In genomic region chr5:139460384-139461067, GRCm38 (mm10) we compare ENCODE assay signal across 7 mouse cellular contexts. TPM values are rescaled to one million over a fixed set of nuclear protein-coding genes. Genes with fewer than 3 reads are reported as not detected.
DNase-seq lines count a peak whose midpoint lies in the region; ATAC-seq lines count a peak whose summit lies in the region.

TSS of gene 3110082I17Rik (minus strand) at chr5:139460527.

- peaks cover 8% of the 10 kb centered on the region for H3K4me1 ChIP-seq in intestine, embryonic 15.5 days (replicated peaks)
- H3K4me1 ChIP-seq in midbrain, embryonic 10.5 days = peaks cover 21% of the 10 kb centered on the region

- ATAC-seq in intestine, embryonic 15.5 days = peak; percentile 99

- intact Hi-C loops in gastrocnemius, postnatal 36 days (cut with DNase I) = loop anchor here (5.0 kb wide), 1 partner anchor 98 kb away; no protein-coding TSS in a partner anchor
- intact Hi-C loops in left cerebral cortex, postnatal 25 days (cut with DNase I) = loop anchor here (1.0 kb wide), 1 partner anchor 24 kb away; the partner anchor contains the start of gene Zfand2a

- no peaks in the 10 kb centered on the region for H3K27me3 ChIP-seq in intestine, embryonic 15.5 days (replicated peaks)
- H3K27me3 ChIP-seq in midbrain, embryonic 10.5 days (ENCODE audit: low read depth, poor library complexity, severe bottlenecking) = no peaks in the 10 kb centered on the region

- H3K9ac ChIP-seq in intestine, embryonic 15.5 days = peak within 1 kb of the TSS; percentile 61

- peak within 1 kb of the TSS; percentile 73 for H3K4me3 ChIP-seq in intestine, embryonic 15.5 days (replicated peaks)
- peak within 1 kb of the TSS; percentile 74 for H3K4me3 ChIP-seq in midbrain, embryonic 10.5 days

- no peak within 1 kb of the TSS for H3K27ac ChIP-seq in intestine, embryonic 15.5 days
- H3K27ac ChIP-seq in midbrain, embryonic 10.5 days (replicated peaks) = peak within 1 kb of the TSS; percentile 79

- 3% methylated on average over 42 of the region's 42 CpGs for WGBS in intestine, embryonic 15.5 days
- 4% methylated on average over 42 of the region's 42 CpGs for WGBS in midbrain, embryonic 10.5 days

- H3K4me2 ChIP-seq in intestine, embryonic 15.5 days (replicated peaks) = peak within 1 kb of the TSS; percentile 78

- no peaks in the 10 kb centered on the region for H3K9me3 ChIP-seq in intestine, embryonic 15.5 days
- no peaks in the 10 kb centered on the region for H3K9me3 ChIP-seq in midbrain, embryonic 10.5 days (replicated peaks)

- no peaks in the 10 kb centered on the region for H3K36me3 ChIP-seq in intestine, embryonic 15.5 days
- peaks cover 15% of the 10 kb centered on the region for H3K36me3 ChIP-seq in midbrain, embryonic 10.5 days

- peak; percentile 99 for DNase-seq in adrenal gland, adult 2 months
- DNase-seq in embryo, embryonic 11.5 days (ENCODE audit: low read depth, low spot score) = peak; percentile 93
- DNase-seq in gastrocnemius, postnatal 36 days = peak; percentile 97
- DNase-seq in left cerebral cortex, postnatal 25 days (ENCODE audit: low spot score in 2 of 2) = peak; percentile 99 to 100
- peak; percentile 96 for DNase-seq in midbrain, embryonic 10.5 days (ENCODE audit: low spot score)
- peak; percentile 99 for DNase-seq in right cerebral cortex, postnatal 4 days

RNA-seq across cellular contexts. Expression of gene 3110082I17Rik, which starts in this region (rescaled TPM):
- 10 to 100 TPM in 1 of 2 experiments, 1 to 10 TPM in 1; 8.6 to 14.8 TPM for total RNA-seq in adrenal gland, adult 2 months (2021)
- polyA plus RNA-seq in adrenal gland, adult 2 months (2012; rRNA removed) = 9.8 and 10.6 TPM in 2 replicates
- total RNA-seq in gastrocnemius, postnatal 36 days (2021) = 1 to 10 TPM; 6.1 to 9.2 TPM
- 31.8 and 38.4 TPM in 2 replicates for polyA plus RNA-seq in intestine, embryonic 15.5 days (2015; fragmentation: Nextera tagmentation; extraction: Ambion mirVana)
- 10 to 100 TPM; 13.9 to 15.6 TPM for total RNA-seq in left cerebral cortex, postnatal 25 days (2021)
- polyA plus RNA-seq in midbrain, embryonic 10.5 days (2016; fragmentation: Nextera tagmentation; extraction: Ambion mirVana) = 56.6 and 64.7 TPM in 2 replicates
